Mouse (Mus musculus): ENCODE measurements at regions not wholly inside any gene's neighbourhood (a gene's known extent, or its start where the extent isn't known, plus 50 kb on each side); places are given as distances from the start of the nearest gene placed in this dataset.
"Not testable (repeated sequence)": the region's sequence is repeated elsewhere in the genome, so short reads cannot be mapped to it uniquely, and the experiment has no call there.

DNA sequence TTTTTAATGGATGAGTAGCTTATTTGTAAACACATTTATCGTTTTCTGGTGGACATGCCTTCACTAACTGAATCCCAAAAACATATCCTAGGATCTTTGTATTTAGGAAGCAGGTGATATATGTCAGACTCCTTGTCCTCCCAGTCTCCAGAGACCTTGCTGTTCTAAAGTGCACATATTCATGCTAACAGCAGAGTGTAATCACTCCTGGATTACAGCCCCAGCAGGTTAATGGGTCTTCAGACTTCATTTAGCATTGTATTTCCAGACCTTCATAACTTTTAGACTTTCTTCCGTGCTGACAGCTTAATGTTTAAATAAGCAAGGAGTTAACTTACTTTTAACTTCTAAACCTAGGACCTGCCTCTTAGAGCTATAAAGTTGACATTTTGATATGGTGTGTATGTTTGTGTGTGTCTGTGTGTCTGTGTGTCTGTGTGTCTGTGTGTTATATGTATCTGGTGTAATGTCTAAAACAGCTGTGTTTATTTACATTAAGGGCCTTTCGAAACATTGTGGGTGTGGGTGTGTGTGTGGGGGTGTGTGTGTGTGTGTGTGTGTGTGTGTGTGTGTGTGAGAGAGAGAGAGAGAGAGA is 398.3 kb downstream of the Gm4340 start:
- no peak for DNase-seq

DNA sequence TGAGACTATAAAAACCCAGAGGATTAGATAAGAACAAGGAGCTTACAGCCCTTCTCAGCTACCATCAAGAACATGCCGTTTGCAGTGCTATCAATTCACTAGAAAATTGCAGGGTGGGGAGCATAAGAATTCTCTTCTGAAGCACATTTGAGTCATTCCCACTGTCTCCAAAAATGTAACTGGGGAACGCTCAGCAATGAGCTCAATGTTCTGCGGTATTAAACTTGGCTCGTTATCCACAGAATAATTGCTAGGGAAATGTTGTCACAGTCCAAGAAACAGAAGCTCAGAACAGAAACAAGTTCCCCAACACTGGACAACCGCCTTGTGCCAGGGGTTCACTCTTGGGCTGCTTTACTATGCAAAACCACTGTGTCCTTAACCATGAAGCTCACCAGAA is 402.1 kb downstream of the Gm4340 start:
- peak; percentile 3 for DNase-seq

DNA sequence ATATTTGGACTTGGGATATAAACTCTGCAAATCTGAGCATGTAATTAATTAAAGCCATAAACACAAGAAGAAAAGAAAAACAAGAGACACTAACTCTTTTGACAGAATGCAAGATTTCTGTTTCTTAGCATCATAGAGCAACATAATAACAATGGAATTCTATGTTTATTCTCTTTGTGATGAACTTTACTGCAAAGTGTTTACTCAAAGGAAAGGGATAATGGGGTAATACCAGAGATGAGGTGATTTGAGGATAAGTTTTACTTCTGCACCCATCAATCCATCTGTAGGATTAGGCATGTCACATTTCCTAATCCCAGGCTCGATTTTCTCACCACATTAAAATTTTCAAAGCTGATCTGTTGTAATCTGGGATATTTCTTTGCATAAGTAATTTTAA is 433.8 kb downstream of the Gm4340 start:
- no peak for DNase-seq

DNA sequence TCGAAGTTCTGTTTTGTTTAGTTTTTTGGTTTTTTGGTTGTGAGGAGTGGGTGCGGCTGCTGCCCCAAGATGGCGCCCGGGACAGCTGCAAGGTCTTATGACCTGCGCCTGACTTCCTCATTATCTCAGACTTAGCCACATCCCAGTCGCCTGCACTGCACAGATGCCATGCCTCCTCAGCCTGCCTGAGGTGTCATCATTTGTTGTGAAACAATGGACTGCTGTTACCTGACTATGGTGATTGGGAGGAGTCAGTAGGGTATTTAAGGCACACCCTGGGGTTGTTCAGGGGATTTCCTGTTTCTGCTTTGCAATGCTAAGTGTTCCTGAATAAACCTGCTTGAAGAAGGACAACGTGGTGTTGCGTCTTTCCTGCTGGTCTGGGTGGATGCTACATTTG is 457.2 kb downstream of the Gm4340 start:
- no peak for DNase-seq

DNA sequence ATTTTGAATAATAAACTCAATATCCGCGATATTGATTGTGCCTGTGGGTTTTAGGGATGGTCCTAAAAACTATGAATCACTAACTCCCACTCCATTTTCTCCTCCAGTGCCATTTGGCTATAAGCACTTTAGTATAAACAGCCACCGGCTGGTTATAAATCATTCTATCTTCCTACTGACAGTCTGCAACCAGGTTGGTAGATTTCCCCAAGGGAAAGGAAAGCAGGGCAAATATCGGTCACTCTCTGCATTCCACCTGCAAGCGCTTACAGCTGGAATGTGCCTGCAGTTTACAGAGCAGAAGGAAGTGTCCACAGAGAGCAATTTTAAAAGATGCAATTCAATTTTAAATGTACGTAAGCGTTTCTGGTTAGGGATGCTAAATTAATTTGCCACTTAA is 466.5 kb downstream of the Gm4340 start:
- DNase-seq, result no peak

DNA sequence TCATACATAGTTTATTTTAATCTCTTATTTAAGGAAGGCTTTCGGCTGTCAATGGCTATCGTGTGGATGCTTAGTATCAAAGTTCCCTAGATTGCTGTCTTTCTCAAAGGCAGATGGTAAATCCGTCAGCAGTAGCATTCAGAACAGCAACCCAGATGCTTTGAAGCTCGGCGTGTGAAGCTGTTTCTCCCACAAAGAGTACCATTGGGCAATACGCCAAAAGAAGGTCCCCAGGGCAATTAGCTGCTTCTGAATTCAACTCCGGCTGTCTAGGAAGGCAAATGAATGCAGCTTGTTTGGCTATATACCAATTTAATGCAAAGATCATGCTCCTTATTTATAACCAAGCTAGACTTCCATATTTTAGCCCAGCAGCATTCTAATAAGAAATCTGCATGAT is 467.8 kb downstream of the Gm4340 start:
- peak; percentile 9 for DNase-seq

DNA sequence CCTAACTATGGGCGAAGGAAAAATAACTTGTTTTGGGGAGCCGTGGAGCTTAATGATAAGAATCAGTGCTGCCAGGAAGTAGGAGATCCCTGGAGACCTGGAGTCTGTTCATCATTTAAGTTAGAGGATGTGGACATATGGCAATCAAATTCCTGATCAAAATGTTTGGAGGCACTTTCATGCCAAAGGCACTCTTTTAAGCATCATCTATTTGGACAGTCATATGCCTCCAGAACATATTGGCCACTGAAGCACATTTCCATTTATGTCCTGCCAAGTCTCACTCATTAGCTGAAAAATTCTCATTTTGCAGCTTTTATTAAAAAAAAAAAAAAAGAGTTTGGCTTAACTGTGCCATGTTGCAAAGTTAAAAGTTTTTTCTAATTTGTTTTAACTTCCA is 474.4 kb downstream of the Gm4340 start:
- DNase-seq, result no peak

DNA sequence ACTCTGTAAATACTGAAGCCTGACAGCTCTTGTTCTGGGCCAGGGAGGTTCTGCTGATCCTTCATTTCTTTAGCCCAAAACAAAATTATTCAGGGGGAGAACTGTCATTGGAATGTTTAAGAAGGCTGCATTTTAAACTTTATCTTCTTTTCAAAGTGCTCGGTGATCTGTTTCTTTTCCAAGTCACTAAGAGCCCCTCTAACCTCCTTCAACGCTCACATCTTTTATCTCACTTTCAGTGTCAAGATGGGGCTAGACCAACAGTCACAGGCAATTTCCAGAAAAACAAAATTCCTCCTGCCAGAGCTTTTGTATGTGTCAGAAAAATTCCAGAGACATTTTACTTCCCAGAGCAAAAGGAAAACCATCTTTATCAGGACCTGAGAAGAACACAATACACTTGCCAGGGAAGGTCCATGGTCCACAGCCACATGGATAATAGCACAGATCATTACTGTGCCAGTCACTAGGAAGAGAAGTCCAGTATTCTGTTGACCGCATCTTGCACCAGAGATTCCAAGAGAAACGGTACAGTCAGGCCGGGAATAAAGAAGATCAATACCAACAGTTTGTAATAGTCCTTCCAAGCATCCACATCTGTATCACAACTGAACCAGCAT is 491.0 kb downstream of the Gm4340 start:
- no peak for DNase-seq

DNA sequence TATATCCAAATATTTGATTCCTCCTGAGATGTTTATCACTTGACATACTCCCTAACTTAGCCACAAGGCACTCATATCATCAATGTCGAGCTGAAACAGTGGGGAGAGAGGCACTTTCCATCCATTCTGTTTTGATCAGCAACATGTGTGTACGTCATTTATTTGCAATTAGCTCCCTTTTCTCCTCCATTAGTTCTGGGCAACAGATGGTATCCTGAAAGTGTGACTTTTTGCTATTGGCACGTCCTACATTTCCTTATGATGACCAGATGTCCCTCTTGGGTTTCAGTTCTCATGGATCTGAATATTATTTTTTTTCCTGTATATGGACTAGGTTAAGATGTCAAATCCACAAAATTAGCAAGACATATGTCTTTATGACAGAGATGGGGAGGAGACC is 492.0 kb downstream of the Gm4340 start:
- DNase-seq, result no peak

DNA sequence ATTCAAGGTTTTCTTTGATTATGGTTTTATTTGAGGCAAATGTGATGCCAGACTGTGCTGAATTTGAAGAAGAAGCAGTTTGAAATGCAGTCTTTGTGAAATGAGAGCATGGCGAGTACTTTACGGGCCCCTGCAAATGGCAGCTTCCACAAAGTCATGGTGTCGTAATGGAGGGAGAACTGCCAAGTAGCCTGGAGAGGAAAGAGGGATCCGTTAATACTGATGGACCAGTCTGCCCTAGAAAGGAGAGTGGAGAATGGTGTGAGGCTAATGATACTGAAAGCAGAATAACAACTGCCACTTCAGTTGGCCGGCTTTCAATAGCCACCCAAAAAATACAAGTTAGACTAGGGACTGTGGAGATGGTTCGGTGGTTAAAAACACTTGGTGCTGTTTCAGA is 492.8 kb downstream of the Gm4340 start:
- peak; percentile 4 for DNase-seq

DNA sequence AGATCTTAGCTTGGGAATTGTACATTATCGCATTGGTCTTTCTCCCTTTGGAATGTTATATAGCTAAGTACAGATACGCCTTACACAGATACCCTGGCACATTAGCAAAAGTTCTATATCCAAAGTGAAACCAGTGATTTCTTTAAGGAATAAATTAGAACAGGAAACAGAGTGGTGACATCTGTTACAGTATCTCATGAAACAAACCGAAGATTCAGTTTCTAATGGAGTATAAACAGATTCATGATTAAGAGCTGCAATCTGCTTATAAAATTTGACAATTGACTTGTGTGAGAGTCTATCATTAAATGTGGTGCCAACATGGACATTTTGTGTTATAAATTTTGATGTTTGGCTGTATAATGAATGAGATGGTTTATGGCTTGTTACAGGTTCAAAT is 501.1 kb downstream of the Gm4340 start:
- no peak for DNase-seq

DNA sequence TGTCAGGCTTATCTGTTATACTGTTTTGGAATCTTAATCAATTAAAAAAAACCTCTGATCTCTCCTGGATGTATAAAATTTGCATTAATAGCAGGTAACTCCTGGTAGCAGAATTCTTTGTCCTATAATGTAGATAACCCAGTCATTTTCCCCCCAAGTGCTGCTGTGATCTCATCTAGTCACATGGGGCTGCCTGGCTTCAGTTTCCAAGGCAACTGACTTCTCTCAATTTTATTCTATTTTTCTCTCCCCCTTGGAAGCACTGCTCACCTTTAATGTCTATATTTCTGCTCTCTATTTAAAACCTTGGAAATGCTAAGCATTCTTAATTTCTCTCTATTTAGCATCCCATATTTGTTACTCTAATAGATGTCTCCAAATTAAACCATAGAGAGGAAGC is 515.1 kb downstream of the Gm4340 start:
- no peak for DNase-seq

DNA sequence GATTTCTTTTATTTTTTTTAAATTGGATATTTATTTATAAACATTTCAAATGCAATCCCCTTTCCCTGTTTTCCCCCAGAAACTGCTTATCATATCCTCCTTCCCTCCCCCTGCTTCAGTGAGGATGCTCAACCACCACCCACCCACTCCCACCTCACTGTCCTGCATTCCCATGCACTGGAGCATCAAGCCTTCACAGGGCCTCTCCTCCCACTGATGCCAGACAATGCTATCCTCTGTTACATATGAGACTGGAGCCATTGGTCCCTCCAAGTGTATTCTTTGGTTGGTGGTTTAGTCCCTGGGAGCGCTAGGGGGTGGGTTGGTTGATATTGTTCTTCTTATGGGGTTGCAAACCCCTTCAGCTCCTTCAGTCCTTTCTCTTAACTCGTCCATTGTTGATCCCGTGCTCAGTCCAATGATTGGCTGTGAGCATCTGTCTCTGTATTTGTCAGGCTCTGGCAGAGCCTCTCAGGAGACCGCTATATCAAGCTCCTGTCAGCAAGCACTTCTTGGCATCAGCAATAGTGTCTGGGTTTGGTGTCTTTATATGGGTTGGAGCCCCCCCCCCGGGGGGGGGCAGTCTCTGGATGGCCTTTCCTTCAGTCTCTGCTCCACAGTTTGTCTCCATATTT is 519.6 kb downstream of the Gm4340 start:
- not testable (repeated sequence) for DNase-seq
